Mouse (Mus musculus) central nervous system, embryonic 18 days (tissue): ENCODE results near the gene Zc3hc1. TPM values are rescaled to one million over a fixed set of nuclear protein-coding genes. Genes with fewer than 3 reads are reported as not detected.

ENCODE experiments used
- polyA plus RNA-seq: library from polyadenylated mRNA; depleted of rRNA; stranded (reverse); fragments of >200 nt; gene quantifications from 2 replicates; pipeline ENCODE4 v1.2.3, GENCODE M21; 2012; rRNA removed

The Zc3hc1 gene
- 44.8 and 45.1 TPM in 2 replicates for polyA plus RNA-seq

DNA sequence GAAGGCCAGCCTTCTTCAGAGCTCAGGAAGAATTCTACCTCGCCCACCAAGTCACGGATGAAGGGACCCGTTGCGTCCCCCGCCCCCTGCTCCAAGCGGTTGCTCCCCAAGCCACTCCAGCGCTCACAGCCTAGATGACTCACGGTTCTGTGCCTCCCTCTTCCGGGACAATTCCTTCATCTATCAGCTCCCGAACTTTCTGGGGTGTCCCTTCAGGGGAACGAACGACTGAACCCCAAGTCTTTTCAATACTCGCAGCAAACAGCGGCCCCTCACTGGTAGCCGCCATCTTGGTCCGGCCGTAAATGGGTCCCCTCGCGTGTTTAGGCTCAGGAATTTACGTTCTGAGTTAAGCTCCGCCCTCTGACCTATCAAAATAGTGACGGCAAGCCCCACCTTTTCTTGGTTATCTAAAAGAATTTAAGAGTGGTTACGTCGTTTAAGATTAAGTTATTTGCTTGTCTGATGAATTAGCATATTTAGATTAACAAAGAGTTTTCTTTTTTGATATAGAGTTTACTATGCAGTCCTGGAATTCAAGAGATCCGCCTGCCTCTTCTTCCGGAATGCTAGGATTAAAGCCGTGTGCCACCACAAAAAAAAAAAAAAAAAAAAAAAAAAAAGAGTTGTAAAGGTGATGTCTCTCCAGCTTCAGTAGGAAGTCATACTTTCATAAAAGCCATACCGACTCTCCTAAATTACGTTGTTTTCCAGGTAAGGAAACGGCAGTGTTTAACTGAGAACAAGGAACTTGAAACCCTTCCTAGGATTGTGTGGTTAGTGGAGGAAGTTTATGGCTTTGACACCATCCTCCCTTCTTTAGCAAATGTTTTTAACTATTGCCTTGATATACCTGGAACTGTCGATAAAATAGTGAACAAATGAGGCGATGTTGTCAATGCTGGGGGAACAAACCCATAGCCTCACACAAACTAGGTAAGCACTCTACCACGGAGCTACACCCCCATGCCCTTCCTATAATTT is at the start of gene Zc3hc1:
TSS of gene Zc3hc1 (minus strand) at position 315 of the 984 bp plus-strand sequence.

DNA sequence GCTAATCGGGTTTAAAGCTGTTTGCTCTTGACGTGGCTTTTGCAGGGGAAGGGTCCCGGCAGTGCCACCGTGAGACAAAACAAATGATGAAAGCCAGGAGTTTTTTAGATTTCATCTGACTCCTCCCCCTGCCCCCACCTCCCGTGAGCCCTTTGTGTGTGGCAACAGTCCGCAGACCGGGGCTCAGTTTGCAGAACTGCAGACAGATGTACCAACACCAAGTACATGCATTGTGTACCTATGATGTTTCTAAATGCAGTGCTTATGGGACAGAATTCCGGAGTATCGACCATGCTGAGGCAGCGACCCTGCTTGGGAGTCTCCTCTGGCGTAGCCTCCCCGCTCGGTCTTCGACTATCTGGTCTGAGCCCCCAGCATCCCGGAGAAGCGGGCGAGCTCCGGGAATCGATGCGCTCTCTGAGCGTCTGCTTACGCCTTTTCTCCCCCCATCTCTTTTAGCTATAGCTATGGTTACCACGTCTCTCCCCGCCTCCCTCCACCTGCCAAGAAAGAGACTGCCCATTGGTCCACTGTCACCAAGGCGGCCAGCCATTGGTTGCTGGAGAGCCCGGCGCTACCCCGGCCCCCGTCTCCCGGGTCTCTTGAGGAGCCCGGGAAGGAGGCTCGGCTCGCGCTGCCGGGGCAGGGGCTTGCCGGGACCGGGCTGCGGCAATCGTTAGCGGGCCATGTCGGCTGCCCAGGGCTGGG is 10.6 kb upstream of the Zc3hc1 start, which contains the start of gene Klhdc10:
TSS of gene Klhdc10 (plus strand) at position 561 of the 708 bp plus-strand sequence.

Other genes with a start within 250 kb of the Zc3hc1 start
- gene Ube2h, start 86.5 kb downstream of the Zc3hc1 start, polyA plus RNA-seq = 64.0 and 70.0 TPM in 2 replicates
- gene Klhdc10, start 10.8 kb upstream of the Zc3hc1 start, polyA plus RNA-seq = 113 and 118 TPM in 2 replicates
- gene Tmem209, start 118.8 kb upstream of the Zc3hc1 start, polyA plus RNA-seq = 31.4 and 35.0 TPM in 2 replicates
- 0.09 and 0.11 TPM in 2 replicates for gene Ssmem1, start 118.8 kb upstream of the Zc3hc1 start, polyA plus RNA-seq
- gene Cpa2, start 150.6 kb upstream of the Zc3hc1 start, polyA plus RNA-seq = 5.3 and 5.7 TPM in 2 replicates
- 0.79 and 1.00 TPM in 2 replicates for gene Cpa4, start 177.3 kb upstream of the Zc3hc1 start, polyA plus RNA-seq
- gene Cpa5, start 220.0 kb upstream of the Zc3hc1 start, polyA plus RNA-seq = 0.04 and 0.12 TPM in 2 replicates
- 0.83 and 1.1 TPM in 2 replicates for gene Cpa1, start 248.2 kb upstream of the Zc3hc1 start, polyA plus RNA-seq